Mouse (Mus musculus) G1E (cell line): ENCODE measurements around the gene Nod1.

Experiments
- CTCF ChIP-seq: IDR thresholded peaks from 2 replicates; pipeline ENCODE4 v1.5.1; 2012; ENCODE audit warnings: low read depth, low read length, inconsistent platforms, mixed read lengths
- GATA1 ChIP-seq: IDR thresholded peaks from 2 replicates; pipeline ENCODE4 v1.6.1; 2012; ENCODE audit warnings: borderline replicate concordance, low read length, inconsistent platforms, mixed read lengths

DNA sequence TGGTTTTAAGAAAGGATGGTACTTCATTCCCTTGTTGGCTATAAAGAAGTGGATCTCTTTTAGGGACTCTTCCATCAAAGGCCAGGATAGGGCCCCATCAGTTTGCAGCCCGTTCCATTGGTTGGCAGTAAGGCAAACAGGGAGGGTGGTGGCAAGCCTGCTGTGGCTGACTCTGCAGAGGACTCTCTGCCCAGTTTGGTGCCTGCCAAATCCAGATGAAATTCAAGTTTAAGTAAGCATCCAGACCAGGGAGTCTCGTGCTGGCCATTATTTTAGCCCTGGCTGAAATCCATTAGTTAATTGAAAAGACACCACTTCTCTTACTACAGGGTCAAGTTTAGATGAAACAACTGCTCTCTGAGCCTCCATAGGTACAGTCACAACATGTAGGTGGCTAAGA, 2.6 kb downstream of the Nod1 start:
- TF ChIP-seq GATA1 (no peak), CTCF (no peak)
